Mouse (Mus musculus): ENCODE data around the gene Prkar2a.

GRCm38 (mm10) chr9:108707212-108707611, 18.1 kb downstream of the Prkar2a start:
- TF ChIP-seq CTCF (IDR thresholded peaks at IDR 0.05; ENCODE audit: borderline replicate concordance, control insufficient read depth, extremely low read depth, insufficient read depth, low read length, poor library complexity) (no peak), POLR2A (IDR thresholded peaks at IDR 0.05; ENCODE audit: control insufficient read depth, extremely low read depth, insufficient read depth, low read length, poor library complexity) (no peak)

Data from thymus, adult 2 months (tissue).